Mouse (Mus musculus) embryonic stem cell, embryonic (primary cell): ENCODE measurements at regions not wholly inside any gene's neighbourhood (a gene's known extent, or its start where the extent isn't known, plus 50 kb on each side); places are given as distances from the start of the nearest gene placed in this dataset.

Source experiments
- CTCF ChIA-PET, 4 experiments: fragments of 300-600 bp in 2 of 4; fragments of 350-600 bp in 2 of 4; sonication (Branson Sonifier 250); formaldehyde crosslinking; loops; one replicate each; lab custom pipeline; 2022; ENCODE audit warnings: inconsistent platforms in 2 of 4; lab: Charles Lee
- POLR2A ChIA-PET, 4 experiments: fragments of 300-600 bp in 2 of 4; fragments of 350-600 bp in 2 of 4; sonication (Branson Sonifier 250); formaldehyde crosslinking; loops; one replicate each; lab custom pipeline; 2022; ENCODE audit warnings: antibody characterized with exemption in 4 of 4, inconsistent platforms in 1 of 4; lab: Charles Lee

GRCm38 (mm10) chr7:37908618-37909130 lies 114.7 kb downstream of the Uri1 start:
- CTCF ChIA-PET, result no interaction called here
- POLR2A ChIA-PET, result no interaction called here

DNA sequence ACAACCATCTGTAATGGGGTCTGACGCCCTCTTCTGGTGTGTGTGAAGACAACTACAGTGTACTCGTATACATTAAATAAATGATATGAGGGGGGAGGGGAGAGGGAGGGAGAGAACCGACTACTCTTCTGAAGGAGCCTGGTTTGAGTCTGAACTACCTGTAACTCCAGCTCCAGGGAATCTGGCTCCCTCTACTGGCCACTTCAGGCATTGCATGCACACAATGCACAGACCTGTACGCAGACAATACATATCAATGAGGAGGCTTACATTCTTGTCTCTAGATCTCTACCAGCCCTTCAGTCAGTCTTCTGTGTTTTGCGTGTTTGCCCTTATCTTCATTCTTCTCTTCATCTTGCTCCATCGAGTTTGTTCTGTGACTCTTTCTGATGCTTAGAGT lies 120.4 kb upstream of the Zfp536 start:
- ChIA-PET CTCF (interaction anchor here in 1 of 4 experiments (0.6 to 1.0 kb wide), 3 partner anchors 13 to 307 kb away, joined by 3 read pairs; no protein-coding TSS in a partner anchor), POLR2A (interaction anchor here in 1 of 4 experiments (0.6 kb wide), 1 partner anchor 115 kb away, joined by 4 read pairs; no protein-coding TSS in a partner anchor)

DNA sequence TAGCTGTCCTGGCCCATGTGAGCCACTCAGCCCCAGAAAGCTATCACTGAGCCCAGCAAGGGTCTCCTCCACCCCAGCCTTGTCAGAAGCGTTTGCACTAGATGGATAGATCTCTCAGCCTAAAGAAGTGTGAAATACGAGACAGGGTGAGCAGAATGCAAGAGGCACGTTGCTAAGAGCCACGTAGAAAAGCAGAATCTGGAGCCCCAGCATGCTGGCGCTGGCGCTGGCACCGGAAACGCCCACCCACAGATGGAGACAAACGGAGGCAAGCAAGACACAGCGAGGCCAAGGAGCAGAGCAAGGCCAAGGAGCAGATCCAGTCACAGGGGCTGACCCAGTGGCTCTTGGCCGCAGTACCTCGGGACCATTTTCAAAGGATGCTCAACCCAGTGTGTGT lies 100.9 kb upstream of the Zfp536 start:
- ChIA-PET CTCF (no interaction called here), POLR2A (no interaction called here)

DNA sequence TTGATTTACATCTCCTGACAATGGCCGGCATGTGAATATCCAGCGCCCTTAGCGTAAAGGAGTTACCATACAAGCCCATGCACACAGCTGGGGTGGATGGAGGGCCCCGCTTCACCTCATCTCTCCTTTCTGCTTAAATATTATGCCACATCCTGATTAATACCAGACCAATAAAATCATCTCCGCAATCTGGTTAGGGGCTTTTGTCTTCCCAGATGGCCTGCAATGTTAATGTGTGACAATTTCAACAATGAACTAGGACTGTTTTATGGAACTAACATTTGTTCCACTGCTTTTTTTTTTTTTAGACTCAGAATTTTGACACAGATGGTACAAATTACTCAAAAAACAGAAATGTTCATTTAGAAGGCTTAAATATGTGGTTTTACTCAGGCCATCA lies 97.5 kb upstream of the Zfp536 start:
- POLR2A ChIA-PET, result interaction anchor here in 1 of 4 experiments (0.6 kb wide), 1 partner anchor 214 kb away, joined by 3 read pairs; no protein-coding TSS in a partner anchor

GRCm38 (mm10) chr7:37866468-37866867 lies 93.0 kb upstream of the Zfp536 start:
- ChIA-PET POLR2A (no interaction called here), CTCF (no interaction called here)

More for the DNA sequence above, 97.5 kb upstream of the Zfp536 start:
- CTCF ChIA-PET, result no interaction called here

GRCm38 (mm10) chr7:37851471-37851870 lies 78.0 kb upstream of the Zfp536 start:
- CTCF ChIA-PET, result no interaction called here

DNA sequence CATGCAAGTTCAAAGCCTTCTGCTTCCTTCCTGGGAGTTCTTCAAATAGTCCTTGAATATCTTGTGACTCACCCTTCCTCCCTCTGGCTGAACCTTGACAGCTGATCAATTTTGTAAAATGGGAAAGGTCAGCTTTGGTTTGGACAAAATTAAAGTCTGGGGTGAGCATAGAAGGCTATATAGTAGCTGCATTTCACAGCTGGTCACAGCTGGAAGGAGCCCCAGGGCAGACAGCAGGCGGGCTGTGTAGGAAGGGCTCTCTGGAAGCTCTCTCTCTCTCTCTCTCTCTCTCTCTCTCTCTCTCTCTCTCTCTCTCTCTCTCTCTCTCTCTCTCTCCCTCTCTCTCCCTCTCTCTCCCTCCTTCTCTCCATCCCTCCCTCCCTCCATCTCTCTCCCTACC lies 71.8 kb upstream of the Zfp536 start:
- CTCF ChIA-PET, result interaction anchor here in 2 of 4 experiments (0.5 kb wide), 2 partner anchors 85 to 175 kb away, joined by 3 to 7 read pairs; no protein-coding TSS in a partner anchor
- POLR2A ChIA-PET, result no interaction called here

More at GRCm38 (mm10) chr7:37851471-37851870, 78.0 kb upstream of the Zfp536 start:
- POLR2A ChIA-PET, result no interaction called here

GRCm38 (mm10) chr7:37842000-37842513 lies 68.6 kb upstream of the Zfp536 start:
- POLR2A ChIA-PET, result no interaction called here
- CTCF ChIA-PET, result no interaction called here

GRCm38 (mm10) chr7:37841549-37841948 lies 68.1 kb upstream of the Zfp536 start:
- ChIA-PET POLR2A (no interaction called here), CTCF (interaction anchor here in 1 of 4 experiments (0.6 kb wide), 1 partner anchor 22 kb away, joined by 4 read pairs; no protein-coding TSS in a partner anchor)

DNA sequence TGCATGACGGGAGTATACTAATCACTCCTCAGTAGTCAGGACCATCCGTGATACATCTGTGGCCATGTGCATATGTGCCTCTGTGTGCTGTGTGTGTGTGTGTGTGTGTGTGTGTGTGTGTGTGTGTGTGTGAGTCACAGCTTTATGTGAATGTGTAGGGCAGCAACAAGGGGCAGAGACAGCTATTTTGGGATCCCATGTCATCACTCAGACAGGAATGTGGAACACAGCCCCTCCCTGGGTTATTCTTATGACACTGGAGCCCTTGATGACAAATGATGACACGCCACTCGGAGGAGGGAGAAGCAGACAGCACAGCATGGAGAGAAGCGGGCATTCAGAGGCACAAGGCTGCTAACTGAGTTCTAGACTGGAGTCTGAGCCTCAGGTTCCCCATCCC lies 64.4 kb upstream of the Zfp536 start:
- ChIA-PET CTCF (no interaction called here), POLR2A (no interaction called here)

DNA sequence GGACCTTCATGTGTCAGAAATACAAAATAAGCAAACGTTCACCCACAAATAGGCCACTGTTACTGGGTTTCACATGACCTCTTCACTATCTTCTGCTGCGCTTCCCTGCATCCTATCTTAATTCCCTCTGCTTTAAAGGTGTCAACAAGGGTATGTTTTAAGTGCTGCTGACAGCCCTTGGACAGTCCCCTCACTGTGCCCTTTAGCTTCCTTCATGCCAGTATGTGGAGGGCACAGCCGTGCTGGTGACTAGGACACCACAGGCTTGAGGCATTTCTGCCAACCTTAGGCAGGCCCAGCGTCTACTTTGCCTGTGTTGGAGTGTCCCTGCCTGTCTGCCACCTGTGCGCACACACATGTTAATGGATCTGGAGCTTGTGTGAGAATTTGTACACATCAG lies 63.9 kb upstream of the Zfp536 start:
- POLR2A ChIA-PET, result no interaction called here
- CTCF ChIA-PET, result interaction anchor here in 1 of 4 experiments (0.7 kb wide), 1 partner anchor 25 kb away, joined by 3 read pairs; no protein-coding TSS in a partner anchor

GRCm38 (mm10) chr7:37833420-37833819 lies 60.0 kb upstream of the Zfp536 start:
- CTCF ChIA-PET, result interaction anchor here in 1 of 4 experiments (1.0 kb wide), 1 partner anchor 488 kb away, joined by 3 read pairs; no protein-coding TSS in a partner anchor

DNA sequence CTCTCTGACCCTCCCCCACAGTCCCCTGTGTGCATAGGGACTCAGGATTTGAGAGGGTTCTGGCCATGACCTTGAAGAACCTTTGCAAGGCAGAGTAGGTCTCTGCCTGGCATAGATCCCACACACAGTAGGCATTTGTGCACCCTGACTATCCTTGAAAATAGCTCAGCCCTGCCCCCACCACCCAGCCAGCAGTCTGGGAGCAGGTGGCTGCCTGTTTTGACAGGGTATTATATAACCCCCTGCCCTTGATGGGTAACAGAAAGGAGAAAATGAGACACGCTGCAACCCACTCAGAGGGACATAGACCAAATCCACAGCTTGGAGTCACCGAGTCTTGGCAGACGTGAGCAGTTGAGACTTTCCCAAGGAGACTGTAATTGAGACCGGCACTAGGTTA lies 58.9 kb upstream of the Zfp536 start:
- CTCF ChIA-PET, result interaction anchor here in 1 of 4 experiments (0.6 kb wide), 1 partner anchor 472 kb away, joined by 4 read pairs; no protein-coding TSS in a partner anchor

More at GRCm38 (mm10) chr7:37833420-37833819, 60.0 kb upstream of the Zfp536 start:
- POLR2A ChIA-PET, result no interaction called here

GRCm38 (mm10) chr7:37825766-37826165 lies 52.3 kb upstream of the Zfp536 start:
- ChIA-PET CTCF (interaction anchor here (0.6 to 0.9 kb wide), 9 partner anchors 9 to 1103 kb away, joined by 3 to 20 read pairs (median 3); no protein-coding TSS in a partner anchor), POLR2A (interaction anchor here in 3 of 4 experiments (0.7 kb wide), 3 partner anchors 169 to 953 kb away, joined by 3 to 8 read pairs (median 3); no protein-coding TSS in a partner anchor)

More for the DNA sequence above, 58.9 kb upstream of the Zfp536 start:
- POLR2A ChIA-PET, result interaction anchor here in 1 of 4 experiments (0.7 kb wide), 1 partner anchor 1877 kb away, joined by 3 read pairs; no protein-coding TSS in a partner anchor
